ENCODE assay signal across 9 mouse cellular contexts in the genomic region with DNA sequence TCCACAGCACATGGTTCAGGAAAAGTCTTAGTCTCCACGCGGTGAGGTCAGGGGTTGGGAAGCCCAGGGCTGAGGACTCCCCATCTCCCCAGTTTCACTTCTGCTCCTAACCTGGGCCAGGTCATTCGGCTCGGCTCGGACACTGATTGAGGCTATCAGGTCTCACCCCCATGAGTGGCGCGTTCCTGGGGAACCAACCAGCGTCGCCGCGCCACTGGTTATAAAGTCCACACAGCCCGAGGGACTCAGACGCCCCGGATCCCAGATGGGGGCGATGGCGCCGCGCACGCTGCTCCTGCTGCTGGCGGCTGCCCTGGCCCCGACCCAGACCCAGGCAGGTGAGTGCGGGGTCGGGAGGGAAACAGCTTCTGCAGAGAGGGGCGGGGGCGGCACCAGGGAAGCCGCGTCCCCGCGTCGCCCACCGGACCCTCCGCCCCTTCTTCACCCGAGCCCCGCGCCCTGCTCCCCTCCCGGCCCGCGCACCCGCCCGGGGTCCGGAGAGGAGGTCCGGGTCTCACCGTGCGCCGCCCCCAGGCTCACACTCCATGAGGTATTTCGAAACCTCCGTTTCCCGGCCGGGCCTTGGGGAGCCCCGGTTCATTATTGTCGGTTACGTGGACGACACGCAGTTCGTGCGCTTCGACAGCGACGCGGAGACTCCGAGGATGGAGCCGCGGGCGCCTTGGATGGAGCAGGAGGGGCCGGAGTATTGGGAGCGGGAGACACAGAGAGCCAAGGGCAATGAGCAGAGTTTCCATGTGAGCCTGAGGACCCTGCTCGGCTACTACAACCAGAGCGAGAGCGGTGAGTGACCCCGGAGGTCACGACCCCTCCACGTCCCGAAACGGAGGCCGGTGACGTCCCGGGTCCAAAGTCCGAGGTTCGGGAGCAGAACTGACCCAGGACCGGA. TPM values are rescaled to one million over a fixed set of nuclear protein-coding genes. Genes with fewer than 3 reads are reported as not detected.
A peak's percentile ranks its signal among the peaks of the same experiment; 100 is the strongest.
DNase-seq lines count a peak whose midpoint lies in the region; ATAC-seq and TF ChIP-seq lines count a peak whose summit lies in the region.
"Had no signal": no experiment of that assay in that cellular context is flagged by ENCODE, and none has a peak within 500 bp of the region (broad histone marks: within the 10 kb centered on the region; RNA-seq: fewer than 3 reads in every experiment).

TSS of gene H2-Q10 (plus strand) at position 248 of the 910 bp plus-strand sequence.

- no peaks in the 10 kb centered on the region for H3K9me3 ChIP-seq in heart, embryonic 12.5 days (replicated peaks)
- H3K9me3 ChIP-seq in hindbrain, embryonic 16.5 days (ENCODE audit: control insufficient read depth, low read length), result no peaks in the 10 kb centered on the region

- no peak for TF ChIP-seq CTCF in liver, adult 2 months (IDR thresholded peaks at IDR 0.05; ENCODE audit: low read depth, low read length)

- peak within 1 kb of the TSS; percentile 59 for H3K4me3 ChIP-seq in heart, embryonic 12.5 days
- peak within 1 kb of the TSS; percentile 45 for H3K4me3 ChIP-seq in hindbrain, embryonic 16.5 days (ENCODE audit: low read length)
- H3K4me3 ChIP-seq in liver, adult 2 months (ENCODE audit: insufficient read depth, low read depth, low read length), result peak within 1 kb of the TSS; percentile 68

- no peaks in the 10 kb centered on the region for H3K36me3 ChIP-seq in heart, embryonic 12.5 days
- no peaks in the 10 kb centered on the region for H3K36me3 ChIP-seq in hindbrain, embryonic 16.5 days (ENCODE audit: control insufficient read depth, insufficient read depth, low read length)
- peaks cover 10% of the 10 kb centered on the region for H3K36me3 ChIP-seq in liver, adult 2 months (ENCODE audit: control insufficient read depth, insufficient read depth, low read length)

- H3K4me2 ChIP-seq in heart, embryonic 12.5 days, result peak within 1 kb of the TSS; percentile 99
- peak within 1 kb of the TSS; percentile 86 for H3K4me2 ChIP-seq in hindbrain, embryonic 16.5 days (ENCODE audit: low read length)

- H3K4me1 ChIP-seq in heart, embryonic 12.5 days (replicated peaks), result peaks cover 13% of the 10 kb centered on the region
- H3K4me1 ChIP-seq in hindbrain, embryonic 16.5 days (ENCODE audit: control insufficient read depth, insufficient read depth, low read depth, low read length), result peaks cover 9% of the 10 kb centered on the region; the same call in 1 of the 2 replicates
- peaks cover 5% of the 10 kb centered on the region for H3K4me1 ChIP-seq in liver, adult 2 months (ENCODE audit: control insufficient read depth, insufficient read depth, low read length)

- H3K79me2 ChIP-seq in liver, adult 2 months (ENCODE audit: control insufficient read depth, insufficient read depth, low read length), result no peaks in the 10 kb centered on the region

- ATAC-seq in heart, embryonic 12.5 days (ENCODE audit: insufficient number of reproducible peaks, low FRiP score), result peak; percentile 33; the same call in 1 of the 2 replicates
- no peak for ATAC-seq in hindbrain, embryonic 16.5 days

- DNase-seq in heart, adult 8-10 months (ENCODE audit: low spot score), result no peak
- DNase-seq in embryo, embryonic 10.5 days (ENCODE audit: low spot score), result peak; percentile 40
- DNase-seq in liver, adult 2 months (ENCODE audit: extremely low read depth, low read depth, low spot score), result peak; percentile 90
- DNase-seq in retina, embryonic 14.5 days (ENCODE audit: low spot score), result peak; percentile 39
- no peak for DNase-seq in right cerebral cortex, postnatal 36 days (ENCODE audit: low spot score in 2 of 2)
- no peak for DNase-seq in urinary bladder, postnatal 36 days (ENCODE audit: low spot score in 2 of 2)

- WGBS in heart, embryonic 12.5 days, result 2% methylated on average over 80 of the region's 80 CpGs
- WGBS in hindbrain, embryonic 16.5 days, result 1% methylated on average over 56 of the region's 80 CpGs
- under 1% methylated on average over 67 of the region's 80 CpGs for whole genome bisulfite sequencing in liver, adult 2 months

- no peak within 1 kb of the TSS for H3K27ac ChIP-seq in heart, embryonic 12.5 days (ENCODE audit: poor library complexity, severe bottlenecking)
- H3K27ac ChIP-seq in hindbrain, embryonic 16.5 days (ENCODE audit: low read depth, low read length), result no peak within 1 kb of the TSS
- peak within 1 kb of the TSS; percentile 98 for H3K27ac ChIP-seq in liver, adult 2 months (replicated peaks; ENCODE audit: insufficient read depth, low read depth, low read length)
- H3K27ac ChIP-seq: macrophage had no signal

- H3K9ac ChIP-seq in heart, embryonic 12.5 days, result peak within 1 kb of the TSS; percentile 59
- H3K9ac ChIP-seq in hindbrain, embryonic 16.5 days (ENCODE audit: low read depth, low read length), result peak within 1 kb of the TSS; percentile 50
- peak within 1 kb of the TSS; percentile 70 for H3K9ac ChIP-seq in liver, adult 2 months (ENCODE audit: low read depth, low read length)

- TF ChIP-seq POLR2A in liver, adult 2 months (IDR thresholded peaks at IDR 0.05; ENCODE audit: extremely low read depth, insufficient read depth, low read length), result peak; percentile 97

- H3K27me3 ChIP-seq in heart, embryonic 12.5 days (replicated peaks), result peaks cover 71% of the 10 kb centered on the region
- H3K27me3 ChIP-seq in hindbrain, embryonic 16.5 days (replicated peaks; ENCODE audit: control insufficient read depth, insufficient read depth, low read length), result peaks cover 20% of the 10 kb centered on the region
- no peaks in the 10 kb centered on the region for H3K27me3 ChIP-seq in liver, adult 2 months (ENCODE audit: control insufficient read depth, insufficient read depth, low read length)

RNA-seq across cellular contexts. Expression of gene H2-Q10, which starts in this region (rescaled TPM):
- polyA plus RNA-seq in heart, embryonic 12.5 days (2016; fragmentation: Nextera tagmentation; extraction: Ambion mirVana), result 0.31 and 1.2 TPM in 2 replicates
- under 1 TPM; 0.38 to 0.59 (median 0.39) TPM for total RNA-seq in heart, adult 8-10 months (2022)
- 0.11 and 0.21 TPM in 2 replicates for polyA plus RNA-seq in hindbrain, embryonic 16.5 days (2015; fragmentation: Nextera tagmentation; extraction: Ambion mirVana)
- 1,696 and 1,845 TPM in 2 replicates for total RNA-seq in liver, adult 2 months (2014; rRNA removed)
- polyA plus RNA-seq in liver, adult 2 months (2012; rRNA removed), result 3,073 and 3,421 TPM in 2 replicates

Comparison
In these comparisons a context has a peak if more than half of its experiments do, and no peak if none do; other contexts are left out.
1. RNA of gene H2-Q10 (total RNA-seq): 1,696 to 1,845 TPM in liver, adult 2 months; 0.38 to 0.59 TPM in heart, adult 8-10 months; every median in the first group is over 1,000 times any median in the second.
2. RNA of gene H2-Q10 (polyA plus RNA-seq): 3,073 to 3,421 TPM in liver, adult 2 months; 0.31 to 1.2 TPM in heart, embryonic 12.5 days and 0.11 to 0.21 TPM in hindbrain, embryonic 16.5 days; every median in the first group is over 1,000 times any median in the second.
3. DNase-seq: peak in embryo, embryonic 10.5 days (single experiment), liver, adult 2 months (single experiment) and retina, embryonic 14.5 days (single experiment); none in heart, adult 8-10 months (single experiment), right cerebral cortex, postnatal 36 days (0 of 2) and urinary bladder, postnatal 36 days (0 of 2).
4. Peak in every context shown above with its lines, with median percentiles within 50 percentile points of each other: H3K4me3 ChIP-seq and H3K9ac ChIP-seq.